Mouse (Mus musculus) c-Kit-negative CD71-positive TER-119-positive erythroid progenitor cells, embryonic 14.5 days (primary cell): Measurements from ENCODE around the gene 0610040J01Rik.
"Not testable (repeated sequence)": the region's sequence is repeated elsewhere in the genome, so short reads cannot be mapped to it uniquely, and the experiment has no call there.

Source experiments
- DNase-seq: peaks from one replicate; pipeline ENCODE4 v3.0.0-alpha.2; 2013; ENCODE audit warnings: low read depth, low spot score

Gene 0610040J01Rik

GRCm38 (mm10) chr5:63828380-63829185 lies 16.4 kb downstream of the 0610040J01Rik start:
- DNase-seq, result no peak

GRCm38 (mm10) chr5:63831054-63831453 lies 18.9 kb downstream of the 0610040J01Rik start:
- DNase-seq, result no peak

GRCm38 (mm10) chr5:63833955-63834354 lies 21.8 kb downstream of the 0610040J01Rik start:
- DNase-seq, result no peak

GRCm38 (mm10) chr5:63834435-63834834 lies 22.3 kb downstream of the 0610040J01Rik start:
- no peak for DNase-seq

- no peak for DNase-seq
Observed at GRCm38 (mm10) chr5:63837115-63837514, 25.0 kb downstream of the 0610040J01Rik start.

- DNase-seq, result no peak
Observed at GRCm38 (mm10) chr5:63837851-63838250, 25.7 kb downstream of the 0610040J01Rik start.

- no peak for DNase-seq
Observed at GRCm38 (mm10) chr5:63839801-63840416, 27.7 kb downstream of the 0610040J01Rik start.

- DNase-seq, result no peak
Observed at GRCm38 (mm10) chr5:63847080-63847479, 34.9 kb downstream of the 0610040J01Rik start.

- no peak for DNase-seq
Observed at GRCm38 (mm10) chr5:63847541-63848226, 35.5 kb downstream of the 0610040J01Rik start.

- no peak for DNase-seq
Observed at GRCm38 (mm10) chr5:63858901-63859300, 46.7 kb downstream of the 0610040J01Rik start.

- DNase-seq, result no peak
Observed at GRCm38 (mm10) chr5:63867421-63867820, 55.3 kb downstream of the 0610040J01Rik start.

- no peak for DNase-seq
Observed at GRCm38 (mm10) chr5:63872176-63872932, 60.2 kb downstream of the 0610040J01Rik start.

GRCm38 (mm10) chr5:63874880-63875279 lies 62.7 kb downstream of the 0610040J01Rik start:
- no peak for DNase-seq

GRCm38 (mm10) chr5:63876081-63876480 lies 63.9 kb downstream of the 0610040J01Rik start:
- DNase-seq, result no peak

- no peak for DNase-seq
Observed at GRCm38 (mm10) chr5:63879026-63879425, 66.9 kb downstream of the 0610040J01Rik start.

GRCm38 (mm10) chr5:63886292-63886691 lies 74.1 kb downstream of the 0610040J01Rik start:
- no peak for DNase-seq

- DNase-seq, result peak; percentile 12
Observed at GRCm38 (mm10) chr5:63886709-63887108, 74.5 kb downstream of the 0610040J01Rik start.

GRCm38 (mm10) chr5:63887111-63887510 lies 74.9 kb downstream of the 0610040J01Rik start:
- peak; percentile 5 for DNase-seq

GRCm38 (mm10) chr5:63891241-63891640 lies 79.1 kb downstream of the 0610040J01Rik start:
- DNase-seq, result no peak

- DNase-seq, result no peak
Observed at GRCm38 (mm10) chr5:63891912-63892311, 79.7 kb downstream of the 0610040J01Rik start.

- not testable (repeated sequence) for DNase-seq
Observed at GRCm38 (mm10) chr5:63897001-63897819, 85.0 kb downstream of the 0610040J01Rik start.
